In the genomic region with DNA sequence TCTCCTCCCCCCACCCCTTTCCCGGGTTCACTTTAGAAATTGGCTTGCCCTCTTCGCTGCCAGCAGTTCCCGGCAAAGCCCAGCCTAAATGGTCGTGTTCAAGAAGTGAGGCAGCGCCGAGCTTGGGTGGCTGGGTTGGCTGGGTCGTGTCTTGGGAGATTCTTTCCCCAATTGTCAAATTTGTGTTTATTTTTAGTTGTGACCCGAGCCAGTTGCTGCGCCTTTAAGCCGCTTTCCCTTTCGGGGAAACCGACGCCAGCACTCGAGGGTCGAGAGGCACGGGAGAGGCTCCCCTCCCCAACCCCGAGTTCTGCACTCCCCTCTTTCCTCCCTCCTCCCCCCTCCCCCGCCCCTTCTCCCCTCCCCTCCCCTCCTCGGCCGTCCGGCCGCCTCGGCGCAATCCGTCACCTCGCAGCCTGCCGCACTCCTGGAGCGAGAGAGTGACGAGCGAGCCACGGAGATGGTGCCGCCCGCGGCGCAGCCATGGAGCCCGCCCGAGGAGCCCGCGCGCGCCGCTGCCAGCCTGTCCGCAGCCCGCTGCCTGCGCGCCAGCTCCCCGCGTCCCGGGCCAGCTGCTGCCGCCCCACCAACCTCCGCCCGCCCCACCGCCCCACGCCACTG, we compare ENCODE assay signal across 8 mouse cellular contexts.
DNase-seq lines count a peak whose midpoint lies in the region; ATAC-seq lines count a peak whose summit lies in the region.

No protein-coding gene starts in this region.

- H3K9ac ChIP-seq in kidney, embryonic 14.5 days (ENCODE audit: low read depth, low read length), result peak overlapping the region; percentile 40; the same call in 1 of the 2 replicates
- H3K9ac ChIP-seq in embryonic facial prominence, embryonic 15.5 days, result no peak overlapping the region
- peak overlapping the region; percentile 57 for H3K9ac ChIP-seq in neural tube, embryonic 11.5 days (ENCODE audit: low read length)

- no peaks in the 10 kb centered on the region for H3K36me3 ChIP-seq in kidney, embryonic 14.5 days (ENCODE audit: control insufficient read depth, insufficient read depth, low read length)
- no peaks in the 10 kb centered on the region for H3K36me3 ChIP-seq in embryonic facial prominence, embryonic 15.5 days
- H3K36me3 ChIP-seq in neural tube, embryonic 11.5 days (ENCODE audit: control insufficient read depth, insufficient read depth, low read length), result no peaks in the 10 kb centered on the region

- WGBS in kidney, embryonic 14.5 days, result 19% methylated on average over 37 of the region's 54 CpGs
- WGBS in embryonic facial prominence, embryonic 15.5 days, result 14% methylated on average over 29 of the region's 54 CpGs
- WGBS in neural tube, embryonic 11.5 days, result 16% methylated on average over 20 of the region's 54 CpGs

- peak; percentile 72; the same call in 1 of the 2 replicates for ATAC-seq in kidney, embryonic 14.5 days (ENCODE audit: low FRiP score, low TSS enrichment)
- peak; percentile 19 for ATAC-seq in embryonic facial prominence, embryonic 15.5 days (ENCODE audit: insufficient number of reproducible peaks, low FRiP score, low TSS enrichment, low read depth)
- peak; percentile 69; the same call in 1 of the 2 replicates for ATAC-seq in neural tube, embryonic 11.5 days (ENCODE audit: insufficient read depth, low FRiP score, low TSS enrichment)

- H3K9me3 ChIP-seq in kidney, embryonic 14.5 days (ENCODE audit: control insufficient read depth, low read length), result no peaks in the 10 kb centered on the region
- no peaks in the 10 kb centered on the region for H3K9me3 ChIP-seq in embryonic facial prominence, embryonic 15.5 days (replicated peaks)
- no peaks in the 10 kb centered on the region for H3K9me3 ChIP-seq in neural tube, embryonic 11.5 days (ENCODE audit: control insufficient read depth, low read length)

- peaks cover 44% of the 10 kb centered on the region for H3K27me3 ChIP-seq in kidney, embryonic 14.5 days (ENCODE audit: control insufficient read depth, insufficient read depth, low read length)
- peaks cover 58% of the 10 kb centered on the region for H3K27me3 ChIP-seq in embryonic facial prominence, embryonic 15.5 days
- peaks cover 32% of the 10 kb centered on the region; the same call in 1 of the 2 replicates for H3K27me3 ChIP-seq in neural tube, embryonic 11.5 days (ENCODE audit: control insufficient read depth, insufficient read depth, low read length)

- H3K4me3 ChIP-seq in kidney, embryonic 14.5 days (ENCODE audit: low read length), result peak overlapping the region; percentile 46
- peak overlapping the region; percentile 52 for H3K4me3 ChIP-seq in embryonic facial prominence, embryonic 15.5 days (replicated peaks)
- peak overlapping the region; percentile 53 for H3K4me3 ChIP-seq in neural tube, embryonic 11.5 days (ENCODE audit: low read depth, low read length)

- DNase-seq in kidney, adult 18-20 months, result no peak
- peak; percentile 21 for DNase-seq in adrenal gland, postnatal 25 days
- peak; percentile 5 for DNase-seq in kidney, postnatal 14 days
- peak; percentile 26 for DNase-seq in neural tube, embryonic 11.5 days (ENCODE audit: low spot score)
- DNase-seq in layer of hippocampus, postnatal 14 days (ENCODE audit: low spot score in 2 of 2), result no peak
- DNase-seq in cerebellum, adult 11 months, result no peak

- no peak overlapping the region for H3K27ac ChIP-seq in kidney, embryonic 14.5 days (ENCODE audit: low read depth, low read length)
- no peak overlapping the region for H3K27ac ChIP-seq in embryonic facial prominence, embryonic 15.5 days (replicated peaks)
- H3K27ac ChIP-seq in neural tube, embryonic 11.5 days (ENCODE audit: low read depth, low read length), result no peak overlapping the region

- no peaks in the 10 kb centered on the region for H3K4me1 ChIP-seq in kidney, embryonic 14.5 days (ENCODE audit: control insufficient read depth, insufficient read depth, low read length)
- 0 out of 2 replicates have a peak, but pooled peaks cover 4% of the 10 kb centered on the region for H3K4me1 ChIP-seq in embryonic facial prominence, embryonic 15.5 days
- H3K4me1 ChIP-seq in neural tube, embryonic 11.5 days (ENCODE audit: control insufficient read depth, insufficient read depth, low read length), result no peaks in the 10 kb centered on the region

- H3K4me2 ChIP-seq in kidney, embryonic 14.5 days (replicated peaks; ENCODE audit: low read depth, low read length), result peak overlapping the region; percentile 87
- peak overlapping the region; percentile 74 for H3K4me2 ChIP-seq in embryonic facial prominence, embryonic 15.5 days (replicated peaks)
- H3K4me2 ChIP-seq in neural tube, embryonic 11.5 days (ENCODE audit: low read depth), result peak overlapping the region; percentile 61

Comparison
In these comparisons a context has a peak if more than half of its experiments do, and no peak if none do; other contexts are left out.
1. DNase-seq: peak in adrenal gland, postnatal 25 days (single experiment), kidney, postnatal 14 days (single experiment) and neural tube, embryonic 11.5 days (single experiment); none in kidney, adult 18-20 months (single experiment), layer of hippocampus, postnatal 14 days (0 of 2) and cerebellum, adult 11 months (single experiment).
2. ATAC-seq: peak in every context shown above with its lines; median percentile 72 in kidney, embryonic 14.5 days; 69 in neural tube, embryonic 11.5 days; 19 in embryonic facial prominence, embryonic 15.5 days.
3. Peak in every context shown above with its lines, with median percentiles within 50 percentile points of each other: H3K4me2 ChIP-seq and H3K4me3 ChIP-seq.